8 mouse cellular contexts compared by ENCODE assay signal in genomic region chr12:31074839-31075538, GRCm38 (mm10). TPM values are rescaled to one million over a fixed set of nuclear protein-coding genes. Genes with fewer than 3 reads are reported as not detected.
DNase-seq lines count a peak whose midpoint lies in the region; ATAC-seq and TF ChIP-seq lines count a peak whose summit lies in the region.

No protein-coding gene starts in this region.

- peak overlapping the region; percentile 51 for H3K4me2 ChIP-seq in forebrain, embryonic 11.5 days (ENCODE audit: low read depth, low read length, severe bottlenecking)
- H3K4me2 ChIP-seq in intestine, postnatal 0 days (replicated peaks; ENCODE audit: low read depth) = peak overlapping the region; percentile 79
- H3K4me2 ChIP-seq in liver, postnatal 0 days (ENCODE audit: low read depth, low read length) = peak overlapping the region; percentile 75

- TF ChIP-seq EP300 in liver, postnatal 0 days (IDR thresholded peaks at IDR 0.05; ENCODE audit: low read depth) = no peak

- no peaks in the 10 kb centered on the region for H3K9me3 ChIP-seq in forebrain, embryonic 11.5 days (ENCODE audit: control insufficient read depth, low read length)
- no peaks in the 10 kb centered on the region for H3K9me3 ChIP-seq in intestine, postnatal 0 days (ENCODE audit: control insufficient read depth)
- H3K9me3 ChIP-seq in liver, postnatal 0 days (ENCODE audit: low read length) = no peaks in the 10 kb centered on the region

- 3% methylated on average over 24 of the region's 24 CpGs for WGBS in forebrain, embryonic 11.5 days
- 2% methylated on average over 24 of the region's 24 CpGs for WGBS in intestine, postnatal 0 days
- 2% methylated on average over 24 of the region's 24 CpGs for WGBS in liver, postnatal 0 days (ENCODE audit: insufficient replicate concordance)

- H3K36me3 ChIP-seq in forebrain, embryonic 11.5 days (ENCODE audit: control insufficient read depth, insufficient read depth, low read length) = no peaks in the 10 kb centered on the region
- no peaks in the 10 kb centered on the region for H3K36me3 ChIP-seq in intestine, postnatal 0 days (ENCODE audit: control insufficient read depth, insufficient read depth)
- 0 out of 2 replicates have a peak, but pooled peaks cover 4% of the 10 kb centered on the region for H3K36me3 ChIP-seq in liver, postnatal 0 days (replicated peaks; ENCODE audit: insufficient read depth, low read length)

- no peak overlapping the region for H3K27ac ChIP-seq in forebrain, embryonic 11.5 days (ENCODE audit: low read depth, low read length)
- H3K27ac ChIP-seq in intestine, postnatal 0 days (ENCODE audit: low read depth, low read length) = peak overlapping the region; percentile 54
- H3K27ac ChIP-seq in liver, postnatal 0 days (ENCODE audit: low read depth) = peak overlapping the region; percentile 77

- ATAC-seq in forebrain, embryonic 11.5 days (replicated peaks; ENCODE audit: low FRiP score) = 0 out of 2 replicates have a peak, but pooled peaks have one; percentile 15
- peak; percentile 76 for ATAC-seq in intestine, postnatal 0 days
- peak; percentile 71 for ATAC-seq in liver, postnatal 0 days
- ATAC-seq in neutrophil, adult 5-6 weeks (ENCODE audit: extremely low read depth, insufficient number of reproducible peaks, low FRiP score, poor library complexity, severe bottlenecking) = 0 out of 2 replicates have a peak, but pooled peaks have one; percentile 3

- TF ChIP-seq CTCF in intestine, postnatal 0 days (IDR thresholded peaks at IDR 0.05; ENCODE audit: low read depth) = no peak
- no peak for TF ChIP-seq CTCF in liver, postnatal 0 days (IDR thresholded peaks at IDR 0.05; ENCODE audit: low read depth)

- no peak overlapping the region for H3K9ac ChIP-seq in forebrain, embryonic 11.5 days (ENCODE audit: low read length)
- peak overlapping the region; percentile 63 for H3K9ac ChIP-seq in intestine, postnatal 0 days (ENCODE audit: low read depth, low read length)
- peak overlapping the region; percentile 67 for H3K9ac ChIP-seq in liver, postnatal 0 days (replicated peaks)

- H3K4me3 ChIP-seq in forebrain, embryonic 11.5 days (ENCODE audit: low read depth, low read length) = peak overlapping the region; percentile 30
- H3K4me3 ChIP-seq in intestine, postnatal 0 days (ENCODE audit: low read depth, low read length) = peak overlapping the region; percentile 82
- H3K4me3 ChIP-seq in liver, postnatal 0 days (ENCODE audit: low read depth, low read length) = peak overlapping the region; percentile 71

- peaks cover 29% of the 10 kb centered on the region for H3K27me3 ChIP-seq in forebrain, embryonic 11.5 days (ENCODE audit: control insufficient read depth, insufficient read depth, low read length)
- H3K27me3 ChIP-seq in intestine, postnatal 0 days (replicated peaks; ENCODE audit: control insufficient read depth, insufficient read depth, low read length) = no peaks in the 10 kb centered on the region
- H3K27me3 ChIP-seq in liver, postnatal 0 days (ENCODE audit: insufficient read depth, low read length) = 0 out of 2 replicates have a peak, but pooled peaks cover 3% of the 10 kb centered on the region

- no peaks in the 10 kb centered on the region for H3K4me1 ChIP-seq in forebrain, embryonic 11.5 days (replicated peaks; ENCODE audit: control insufficient read depth, insufficient read depth, low read length)
- no peaks in the 10 kb centered on the region for H3K4me1 ChIP-seq in intestine, postnatal 0 days (replicated peaks; ENCODE audit: control insufficient read depth, insufficient read depth, low read length)
- H3K4me1 ChIP-seq in liver, postnatal 0 days (ENCODE audit: insufficient read depth) = peaks cover 18% of the 10 kb centered on the region

- peak; percentile 12 to 14 for DNase-seq in frontal cortex, postnatal 36 days (ENCODE audit: low spot score in 2 of 2)
- DNase-seq in frontal cortex, adult 2 months (ENCODE audit: extremely low spot score in 1 of 2, low spot score in 1 of 2) = no peak
- peak; percentile 39 for DNase-seq in Muller cell, postnatal 12 days (ENCODE audit: inconsistent ontology term)
- peak; percentile 59 for DNase-seq in forebrain, embryonic 11.5 days (ENCODE audit: low spot score)
- DNase-seq in liver, postnatal 0 days = peak; percentile 63
- no peak for DNase-seq in ovary, postnatal 10 days (ENCODE audit: low spot score)

RNA-seq across cellular contexts. Expression of gene Fam110c, which starts 1.3 kb away (rescaled TPM):
- 0.57 and 0.70 TPM in 2 replicates for polyA plus RNA-seq in frontal cortex, adult 2 months (2012; rRNA removed)
- polyA plus RNA-seq in forebrain, embryonic 11.5 days (2014; fragmentation: Nextera tagmentation; extraction: Ambion mirVana) = 0.13 and 0.23 TPM in 2 replicates
- polyA plus RNA-seq in intestine, postnatal 0 days (2015; fragmentation: Nextera tagmentation; extraction: Ambion mirVana) = 7.3 and 7.7 TPM in 2 replicates
- 6.9 and 7.2 TPM in 2 replicates for polyA plus RNA-seq in liver, postnatal 0 days (2015; fragmentation: Nextera tagmentation; extraction: Ambion mirVana)
- total RNA-seq in neutrophil, adult 5-6 weeks (2017) = 0.37 TPM in 1 of 2 replicates, not detected in the other

Comparison
In these comparisons a context has a peak if more than half of its experiments do, and no peak if none do; other contexts are left out.
1. DNase-seq: peak in frontal cortex, postnatal 36 days (2 of 2), Muller cell, postnatal 12 days (single experiment), forebrain, embryonic 11.5 days (single experiment) and liver, postnatal 0 days (single experiment); none in frontal cortex, adult 2 months (0 of 2) and ovary, postnatal 10 days (single experiment).
2. ATAC-seq: peak in every context shown above with its lines; median percentile 76 in intestine, postnatal 0 days; 71 in liver, postnatal 0 days; 15 in forebrain, embryonic 11.5 days; 3 in neutrophil, adult 5-6 weeks.
3. H3K4me3 ChIP-seq: peak in every context shown above with its lines; median percentile 82 in intestine, postnatal 0 days; 71 in liver, postnatal 0 days; 30 in forebrain, embryonic 11.5 days.
4. Peak in every context shown above with its lines, with median percentiles within 50 percentile points of each other: H3K4me2 ChIP-seq.